Mouse (Mus musculus) mature B cell (primary cell): ENCODE measurements at regions not wholly inside any gene's neighbourhood (a gene's known extent, or its start where the extent isn't known, plus 50 kb on each side); places are given as distances from the start of the nearest gene placed in this dataset.

ENCODE experiments used
- in situ Hi-C: fragments of 300-500 bp; cut with MboI; formaldehyde crosslinking; loops from 2 replicates; pipeline ENCODE4 v1.14.3; 2019

DNA sequence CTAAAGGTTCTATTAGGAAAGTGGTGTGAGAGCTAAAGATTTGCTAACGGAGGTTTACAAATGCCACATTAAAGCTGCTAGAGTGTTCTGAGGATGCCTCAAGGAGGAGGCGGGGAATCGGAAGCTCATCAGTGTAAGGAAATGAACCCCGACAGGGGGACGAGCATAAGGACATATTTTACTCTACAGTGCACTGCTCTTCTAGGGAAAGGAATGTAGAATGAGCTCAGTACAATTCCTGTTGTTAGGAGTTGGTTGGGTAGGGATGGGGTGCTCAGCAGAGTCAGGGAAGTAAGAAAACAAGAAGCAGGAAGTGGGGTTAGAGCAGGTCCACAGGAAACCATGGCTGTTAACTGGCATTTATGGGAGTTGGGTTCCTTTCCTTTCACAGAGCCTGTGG is 54.6 kb downstream of the Mex3b start:
- in situ Hi-C loops = no loop called here

DNA sequence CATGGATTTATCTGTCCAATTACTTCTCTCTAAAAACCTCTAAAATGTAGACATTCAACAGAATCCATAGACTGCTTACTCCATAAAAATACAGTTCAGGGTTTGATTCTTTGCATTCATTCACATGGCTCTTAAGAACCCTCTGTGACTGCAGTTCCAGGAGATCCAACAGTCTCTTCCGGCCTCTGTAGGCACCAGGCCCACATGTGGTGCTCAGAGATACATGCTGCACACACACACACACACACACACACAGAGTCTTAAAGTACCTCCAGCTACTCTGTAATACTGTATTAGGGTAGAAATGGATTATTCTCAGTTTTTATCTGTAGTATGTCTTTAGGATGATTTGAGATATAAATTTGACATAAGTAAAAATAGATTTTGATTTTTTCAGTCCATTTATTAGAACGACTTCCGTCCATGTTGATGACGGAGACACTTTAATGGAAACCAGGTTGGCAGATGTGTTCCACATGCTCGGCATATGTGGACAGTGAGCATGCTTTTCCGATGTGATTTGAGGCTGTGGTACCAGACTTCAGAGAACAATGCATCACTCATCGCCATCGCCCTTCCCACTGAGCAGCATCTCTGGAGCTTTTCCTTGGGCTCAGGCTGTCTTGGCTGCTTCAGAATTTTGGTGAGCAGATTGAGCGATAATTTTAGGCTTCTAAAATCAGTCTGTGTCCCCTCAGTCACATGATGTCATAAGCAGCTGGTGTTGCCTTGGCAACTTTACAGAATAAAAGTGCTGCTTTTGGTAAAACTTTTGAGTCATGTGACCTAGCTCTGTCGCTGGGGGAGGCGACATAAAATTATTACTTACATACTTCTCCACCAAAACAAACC is 56.3 kb downstream of the Mex3b start:
- in situ Hi-C loops = no loop called here

- in situ Hi-C loops = no loop called here
Observed at GRCm38 (mm10) chr7:82924092-82924491, 57.0 kb downstream of the Mex3b start.

DNA sequence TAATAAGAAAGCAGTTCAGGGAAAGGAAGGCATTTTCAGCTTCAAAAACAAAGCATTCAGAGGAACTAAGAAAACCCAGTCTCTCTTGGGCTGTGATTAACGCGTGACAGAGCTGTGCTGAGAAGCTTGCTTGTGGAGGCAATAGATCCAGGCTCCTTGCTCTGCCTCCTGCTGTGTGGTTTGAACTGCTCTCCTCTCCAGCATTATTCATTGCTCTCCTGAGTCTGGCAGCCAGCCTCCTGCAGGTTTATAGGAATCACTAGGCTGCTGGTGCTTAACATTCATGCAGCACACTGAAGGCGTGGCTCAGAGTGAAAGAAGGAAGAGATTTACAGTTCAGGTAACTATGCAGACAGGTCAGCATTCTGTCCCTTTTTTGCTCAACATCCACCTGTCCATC is 71.2 kb downstream of the Mex3b start:
- in situ Hi-C loops = no loop called here

- in situ Hi-C loops = no loop called here
Observed at GRCm38 (mm10) chr7:82939536-82939935, 72.4 kb downstream of the Mex3b start.

DNA sequence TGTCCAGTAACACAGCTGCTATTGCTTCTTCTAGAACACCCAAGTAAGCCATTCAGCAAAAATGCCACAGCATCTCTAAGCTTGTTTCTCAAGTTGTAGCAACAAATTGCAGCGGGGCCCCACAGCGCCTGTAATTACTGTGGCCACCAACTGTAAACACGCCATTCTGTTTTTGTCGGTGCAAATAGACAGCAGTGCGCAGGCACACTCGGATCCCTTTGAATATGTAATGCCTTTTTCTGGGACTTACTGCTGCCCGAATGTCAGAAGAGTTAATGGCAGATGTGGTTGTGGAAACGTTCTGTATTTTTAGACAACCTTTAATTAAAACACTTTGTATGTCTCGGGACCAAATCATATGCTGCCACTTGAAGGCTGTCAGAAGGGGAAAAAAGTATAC is 76.2 kb downstream of the Mex3b start:
- in situ Hi-C loops = no loop called here

GRCm38 (mm10) chr7:82943797-82944196 is 76.7 kb downstream of the Mex3b start:
- in situ Hi-C loops = no loop called here

GRCm38 (mm10) chr7:82949372-82949771 is 82.2 kb downstream of the Mex3b start:
- in situ Hi-C loops = no loop called here

DNA sequence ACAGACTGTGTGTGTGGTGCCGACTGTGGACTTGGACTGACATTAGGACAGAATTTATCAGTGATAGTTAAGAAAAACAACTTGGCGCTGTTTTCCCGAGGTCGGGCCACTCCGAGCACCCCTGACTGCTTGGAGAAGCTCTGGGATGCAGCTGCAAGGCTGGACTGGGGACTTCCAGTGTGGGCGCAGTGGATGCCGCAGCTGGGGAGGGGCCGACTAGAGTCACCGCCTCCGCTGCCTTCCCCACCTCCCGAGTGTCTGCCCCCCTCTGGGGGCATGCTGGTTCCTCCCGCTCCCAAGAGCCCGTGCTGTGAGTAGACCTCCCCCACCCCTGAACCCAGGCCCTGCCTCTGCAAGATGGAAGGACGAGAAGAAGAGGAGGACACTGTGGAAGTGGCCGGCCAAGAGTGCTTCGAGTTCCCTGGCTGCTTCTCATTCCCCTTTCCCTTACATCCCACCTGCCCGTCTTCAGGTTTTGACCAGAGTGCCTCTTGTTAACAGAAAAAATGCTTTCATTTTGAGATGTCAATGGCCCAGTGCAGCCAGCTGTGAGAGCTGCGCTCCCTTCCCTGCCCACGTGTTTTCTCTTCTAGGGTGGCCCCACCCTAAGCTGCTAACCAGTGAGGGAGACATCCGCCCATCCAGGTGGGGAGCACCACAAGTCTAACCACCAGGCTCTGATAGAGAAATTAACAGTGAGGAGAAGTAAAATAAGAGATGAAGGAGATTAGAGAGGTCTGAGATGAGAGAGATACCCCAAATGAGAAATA is 90.3 kb downstream of the Mex3b start:
- in situ Hi-C loops = no loop called here

GRCm38 (mm10) chr7:82970599-82970998 is 103.5 kb downstream of the Mex3b start:
- in situ Hi-C loops = no loop called here

DNA sequence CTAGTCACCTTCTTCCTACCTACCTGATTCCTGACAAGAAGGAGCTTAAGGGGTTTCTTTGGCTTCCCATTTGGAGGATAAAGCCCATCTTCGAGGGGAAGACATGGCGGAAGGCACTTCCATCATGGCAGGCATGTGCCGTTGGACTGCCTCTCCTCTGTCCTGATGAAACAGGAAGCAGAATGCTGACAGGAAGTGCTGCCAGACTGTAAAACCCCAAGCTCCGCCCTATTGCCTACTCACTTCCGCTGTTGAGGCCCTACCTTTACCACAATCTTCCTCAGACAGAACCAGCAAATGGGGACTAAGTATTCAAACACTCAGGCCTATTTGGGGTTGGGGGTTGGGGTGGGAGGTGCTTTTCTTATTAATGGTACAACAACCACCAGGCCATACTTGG is 104.1 kb downstream of the Mex3b start:
- in situ Hi-C loops = no loop called here

- in situ Hi-C loops = no loop called here
Observed at GRCm38 (mm10) chr7:82972214-82973006, 105.3 kb downstream of the Mex3b start.

DNA sequence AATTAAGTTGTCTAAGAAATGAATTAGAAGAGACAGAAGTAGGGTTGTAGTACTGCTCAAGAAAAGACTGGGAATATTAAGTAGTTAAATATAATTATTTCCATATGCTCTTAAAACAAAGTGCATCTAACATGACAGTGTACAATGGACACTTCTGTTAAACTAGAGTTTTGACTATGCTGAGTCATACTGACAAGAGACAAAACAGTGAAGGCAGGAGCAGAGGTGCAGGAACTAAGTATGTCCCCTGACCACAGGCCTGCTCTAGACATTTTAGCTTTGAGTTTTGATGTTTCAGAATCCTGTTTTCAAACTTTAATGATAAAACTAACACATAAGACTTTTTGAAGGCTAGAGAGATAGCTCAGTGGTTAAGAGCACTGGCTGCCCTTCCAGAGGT is 123.6 kb downstream of the Mex3b start:
- in situ Hi-C loops = no loop called here

DNA sequence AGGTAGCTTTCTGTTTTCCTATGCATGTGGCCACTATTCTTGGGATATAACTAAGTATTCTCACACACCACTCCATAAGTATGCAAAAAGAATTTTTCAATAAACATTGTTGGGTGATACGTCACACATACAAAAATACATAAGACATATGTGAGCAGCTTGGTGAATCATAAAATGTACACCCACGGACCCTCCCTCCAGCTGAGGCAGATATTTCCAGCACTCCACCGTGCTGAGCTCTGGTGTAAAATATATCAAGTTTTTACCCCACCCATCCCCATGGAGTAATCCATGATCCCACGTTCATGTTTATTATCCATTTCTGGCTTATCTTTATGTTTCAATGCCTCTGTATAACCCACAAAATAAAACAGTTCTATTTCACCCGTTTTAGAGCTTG is 126.0 kb downstream of the Mex3b start:
- in situ Hi-C loops = no loop called here

DNA sequence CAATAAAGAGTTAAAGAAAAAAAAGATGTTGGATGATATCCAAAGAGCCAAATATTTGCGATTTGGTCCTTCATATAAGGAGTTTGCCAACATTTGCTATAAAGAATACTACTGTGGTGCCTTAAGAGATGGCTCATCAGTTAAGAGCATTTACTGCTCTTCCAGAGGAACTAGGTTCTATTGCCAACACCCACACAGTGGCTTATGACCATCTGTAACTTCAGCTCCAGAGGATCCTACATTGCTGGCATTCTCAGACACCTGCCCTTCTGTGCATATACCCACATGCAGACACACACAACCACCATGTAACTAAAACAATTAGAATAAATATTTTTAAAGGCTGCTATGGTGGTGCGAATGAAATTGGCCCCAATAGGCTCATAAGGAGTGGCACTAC is 131.7 kb downstream of the Mex3b start:
- in situ Hi-C loops = no loop called here

DNA sequence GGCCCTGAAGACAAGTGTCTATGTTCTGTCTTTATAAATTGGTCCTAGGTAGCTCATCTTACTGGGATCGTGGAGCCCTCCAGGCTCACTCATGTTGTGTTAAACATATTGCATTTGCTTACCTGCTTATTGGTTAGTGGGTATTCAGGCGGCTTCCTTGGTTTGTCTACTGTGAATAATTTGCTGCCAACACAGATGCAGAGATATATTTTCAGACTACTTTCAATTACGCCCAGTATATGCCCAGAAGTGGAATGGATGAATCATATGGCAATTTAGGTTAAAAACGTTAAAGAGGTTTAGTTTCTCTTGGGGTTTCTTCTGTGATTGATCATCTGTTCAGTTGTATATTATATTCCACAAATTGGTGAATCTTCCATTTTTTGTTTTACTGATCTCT is 140.4 kb downstream of the Mex3b start:
- in situ Hi-C loops = no loop called here

DNA sequence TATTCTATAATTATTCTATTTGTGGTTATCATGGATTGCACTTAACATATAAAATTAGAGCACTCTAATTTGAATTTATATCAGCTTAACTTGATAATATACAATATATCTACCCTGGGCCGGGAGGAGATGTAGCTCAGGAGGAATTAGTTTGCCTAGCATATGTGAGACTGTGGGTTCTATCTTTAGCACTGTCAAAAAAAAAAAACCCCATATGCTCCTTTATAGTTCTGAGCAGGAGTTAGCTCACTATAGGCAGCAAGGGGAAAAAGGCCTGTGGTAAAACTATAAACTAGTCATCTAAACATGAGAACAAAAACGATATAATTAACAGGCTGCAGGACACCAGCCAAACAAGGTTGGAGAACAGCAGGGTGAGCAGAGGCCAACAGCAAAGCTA is 145.0 kb downstream of the Mex3b start:
- in situ Hi-C loops = no loop called here

- in situ Hi-C loops = no loop called here
Observed at GRCm38 (mm10) chr7:83014725-83015690, 147.9 kb downstream of the Mex3b start.

DNA sequence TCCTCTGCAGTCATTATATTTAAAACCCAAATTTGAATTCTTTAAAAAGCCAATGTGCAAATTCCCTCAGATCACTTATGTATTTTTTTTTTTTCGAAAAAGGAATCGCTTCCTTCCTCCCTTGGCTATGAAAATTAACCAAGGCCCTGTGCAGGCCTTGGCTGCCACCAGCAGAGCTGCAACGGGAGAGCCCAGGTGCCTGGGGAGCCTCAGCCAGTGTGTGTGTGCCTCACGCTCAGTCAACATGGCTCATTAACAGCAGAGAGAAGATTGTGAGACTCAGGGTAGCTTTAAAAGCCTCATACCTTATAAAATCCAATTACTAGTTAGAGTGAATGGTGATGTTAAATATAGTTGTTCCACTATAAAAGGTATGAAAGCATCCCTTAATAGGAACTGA is 148.6 kb downstream of the Mex3b start:
- in situ Hi-C loops = no loop called here

- in situ Hi-C loops = no loop called here
Observed at GRCm38 (mm10) chr7:83016566-83016965, 149.4 kb downstream of the Mex3b start.

GRCm38 (mm10) chr7:83020584-83020983 is 153.5 kb downstream of the Mex3b start:
- in situ Hi-C loops = no loop called here
